Mouse (Mus musculus) monocyte, adult 5-6 weeks (primary cell): Measurements from ENCODE around the gene Gm30191. TPM values are rescaled to one million over a fixed set of nuclear protein-coding genes. Genes with fewer than 3 reads are reported as not detected.
"Not testable (repeated sequence)": the region's sequence is repeated elsewhere in the genome, so short reads cannot be mapped to it uniquely, and the experiment has no call there.

ENCODE experiments used
- ATAC-seq: fragments of 153-309, 156-312 bp; replicated peaks from 2 replicates; pipeline ENCODE4 v1.8.0; 2017; ENCODE audit warnings: mild to moderate bottlenecking; ENCODE audit not compliant: low TSS enrichment, insufficient number of reproducible peaks, severe bottlenecking, poor library complexity, low FRiP score
- total RNA-seq: library from RNA; stranded (forward); fragments of 200-1000, 200-491, 200-594 nt; gene quantifications from 3 replicates; pipeline ENCODE4 v1.2.3, GENCODE M21; 2017

Gm30191 gene
- total RNA-seq, 1 experiment from 2014 or later, result not detected

- no peak for ATAC-seq
Measured at GRCm38 (mm10) chr4:134250930-134251240, 4.2 kb downstream of the Gm30191 start.

- ATAC-seq, result no peak
Measured at GRCm38 (mm10) chr4:134251241-134252130, 4.8 kb downstream of the Gm30191 start.

- ATAC-seq, result no peak
Measured at GRCm38 (mm10) chr4:134252131-134252910, 5.6 kb downstream of the Gm30191 start.

GRCm38 (mm10) chr4:134252911-134253721 is 6.4 kb downstream of the Gm30191 start:
- ATAC-seq, result no peak

DNA sequence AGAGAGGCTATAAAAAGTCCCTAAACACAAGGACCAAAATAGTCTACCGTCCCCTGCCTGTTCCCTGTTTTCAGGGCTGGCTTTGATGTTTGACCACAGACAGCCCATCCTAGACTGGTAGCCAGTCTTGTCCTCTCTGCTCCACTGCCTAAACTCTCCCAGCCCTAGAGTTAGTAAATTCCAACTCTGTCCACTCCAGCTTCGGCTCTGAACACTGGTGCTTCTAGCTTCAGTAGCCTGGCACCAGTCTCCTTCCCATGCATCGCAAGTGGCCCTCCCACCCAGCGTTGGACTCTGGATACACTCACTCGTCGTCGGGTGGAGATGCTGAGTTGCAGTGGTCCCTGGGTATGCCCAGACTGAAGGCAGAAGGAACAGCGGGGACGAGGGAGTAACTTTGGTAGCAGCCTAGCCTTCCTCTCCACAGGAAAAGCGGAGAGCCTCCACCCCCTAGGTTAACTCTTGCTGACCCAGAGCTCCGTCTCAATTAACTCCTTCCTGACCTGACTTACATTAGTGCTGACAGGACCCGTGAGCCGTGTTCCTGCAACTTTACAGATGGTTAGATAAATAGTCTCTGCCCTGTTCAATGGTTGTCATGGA is 7.1 kb downstream of the Gm30191 start, which contains the start of gene Grrp1:
Grrp1 (minus strand) TSS at position 385 of the 603 bp plus-strand sequence.
- ATAC-seq, result no peak

- ATAC-seq, result no peak
Measured at GRCm38 (mm10) chr4:134254835-134255234, 8.1 kb downstream of the Gm30191 start.

DNA sequence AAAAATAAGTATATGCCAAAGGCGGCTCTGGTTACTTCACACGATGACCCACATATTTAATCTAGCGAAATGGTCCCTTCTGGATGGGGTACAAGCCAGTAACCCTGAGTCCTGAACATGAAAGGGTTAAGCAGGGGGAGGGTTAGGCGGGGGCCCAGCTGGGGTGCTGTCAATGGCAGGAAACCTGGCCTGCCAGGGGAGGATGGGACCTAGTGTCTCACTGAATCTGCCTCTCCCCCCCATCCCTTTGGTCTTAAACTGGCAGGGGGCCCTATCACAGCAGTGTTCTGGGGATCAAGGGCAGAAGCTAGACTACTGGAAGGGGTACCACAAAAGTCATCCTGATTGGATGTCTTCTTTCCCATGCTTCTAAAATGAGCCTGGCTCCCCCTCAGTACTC is 9.1 kb downstream of the Gm30191 start:
- ATAC-seq, result no peak

- no peak for ATAC-seq
Measured at GRCm38 (mm10) chr4:134256407-134257197, 9.9 kb downstream of the Gm30191 start.

GRCm38 (mm10) chr4:134257198-134258009 is 10.7 kb downstream of the Gm30191 start:
- ATAC-seq, result no peak

GRCm38 (mm10) chr4:134258354-134258753 is 11.6 kb downstream of the Gm30191 start:
- no peak for ATAC-seq

- ATAC-seq, result no peak
Measured at GRCm38 (mm10) chr4:134263191-134263590, 16.5 kb downstream of the Gm30191 start.

DNA sequence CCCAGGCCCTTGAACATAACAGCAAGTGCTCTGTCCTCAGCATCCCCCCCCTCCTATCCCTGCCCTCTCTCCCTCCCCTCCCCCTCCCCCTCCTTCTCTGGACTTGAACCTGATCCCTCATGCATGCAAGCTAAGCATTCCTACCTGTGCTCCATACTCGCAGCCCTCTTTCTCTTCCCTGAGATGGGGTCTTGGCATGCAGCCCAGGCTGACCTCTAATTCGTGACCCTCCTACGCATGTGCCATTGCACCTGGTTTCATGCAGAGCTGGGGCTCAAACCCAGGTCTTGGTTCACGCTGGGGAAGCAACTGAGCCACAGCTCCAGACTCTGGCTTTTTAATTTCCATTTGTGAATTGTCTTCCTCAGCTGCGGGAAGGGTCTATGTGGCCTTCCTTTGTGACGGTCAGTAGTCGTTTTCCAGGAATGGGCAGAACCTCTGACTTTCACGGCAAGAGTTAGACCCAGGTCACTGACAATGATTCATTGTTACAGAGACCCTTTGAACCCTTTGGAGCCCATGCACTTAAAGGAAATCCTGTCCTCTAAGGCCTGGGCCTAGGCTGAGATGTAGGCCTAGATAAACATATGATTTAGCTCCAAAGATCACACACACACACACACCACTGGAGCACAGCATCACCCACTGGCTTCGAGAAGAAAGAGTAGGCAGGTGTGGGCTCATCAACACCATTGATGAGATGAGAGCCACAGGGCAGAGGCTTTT is 19.3 kb downstream of the Gm30191 start:
- no peak for ATAC-seq

DNA sequence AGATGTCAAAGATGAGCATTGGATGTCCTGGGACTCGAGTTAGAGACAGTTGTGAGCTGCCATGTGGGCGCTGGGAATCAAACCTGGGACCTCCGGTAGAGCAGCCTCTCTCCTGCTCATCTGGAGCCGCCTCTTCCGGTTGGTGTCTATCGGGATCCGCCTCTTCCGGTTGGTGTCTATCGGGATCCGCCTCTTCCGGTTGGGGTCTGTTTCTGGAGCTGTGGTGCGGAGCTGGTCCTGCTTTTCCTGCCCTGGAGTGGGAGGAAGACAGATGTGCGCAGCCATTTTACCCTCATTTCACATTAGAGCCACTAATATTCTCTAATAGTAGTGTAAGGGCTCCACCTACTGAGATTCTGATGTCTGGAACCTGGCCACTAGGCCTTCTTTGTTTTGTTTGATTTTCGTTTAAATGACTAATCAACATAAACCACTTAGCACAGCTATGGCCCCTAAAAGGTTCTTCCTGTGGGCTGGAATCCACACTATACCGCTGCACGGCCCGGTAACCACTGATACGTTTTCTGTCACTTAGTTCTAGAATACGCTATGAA is 21.4 kb downstream of the Gm30191 start:
- no peak for ATAC-seq

DNA sequence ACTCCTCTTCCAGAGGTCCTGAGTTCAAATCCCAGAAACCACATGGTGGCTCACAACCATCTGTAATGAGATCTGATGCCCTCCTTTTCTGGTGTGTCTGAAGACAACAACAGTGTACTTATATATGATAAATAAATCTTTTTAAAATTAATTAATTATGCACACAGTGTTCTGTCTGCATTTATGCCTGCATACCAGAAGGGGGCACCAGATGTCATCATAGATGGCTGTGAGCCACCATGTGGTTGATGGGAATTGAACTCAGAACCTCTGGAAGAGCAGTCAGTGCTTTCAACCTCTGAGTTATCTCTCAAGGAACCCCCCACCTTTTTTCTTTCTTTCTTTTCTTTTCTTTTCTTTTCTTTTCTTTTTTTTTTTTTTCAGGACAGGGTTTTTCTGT is 22.9 kb downstream of the Gm30191 start:
- not testable (repeated sequence) for ATAC-seq

- no peak for ATAC-seq
Measured at GRCm38 (mm10) chr4:134271979-134272378, 25.2 kb downstream of the Gm30191 start.

GRCm38 (mm10) chr4:134272731-134273416 is 26.1 kb downstream of the Gm30191 start:
- no peak for ATAC-seq
